Mouse (Mus musculus) gastrocnemius, adult 2 months (tissue): ENCODE measurements around the gene Gtf3c4. TPM values are rescaled to one million over a fixed set of nuclear protein-coding genes. Genes with fewer than 3 reads are reported as not detected.

ENCODE experiments used
- DNase-seq: peaks from one replicate; pipeline ENCODE4 v3.0.0; 2022
- H3K27ac ChIP-seq: fragments of 200-600 bp; 2 replicates; pipeline ENCODE4 v1.8.1; 2022; ENCODE audit warnings: mild to moderate bottlenecking
- H3K4me3 ChIP-seq: fragments of 200-600 bp; 2 replicates; pipeline ENCODE4 v1.8.1; 2022; ENCODE audit warnings: mild to moderate bottlenecking, moderate library complexity
- CTCF ChIP-seq: fragments of 200-600 bp; IDR thresholded peaks from 2 replicates; pipeline ENCODE4 v1.8.1; 2022; ENCODE audit warnings: antibody characterized with exemption, mild to moderate bottlenecking, moderate library complexity
- intact Hi-C: fragments of 180-260 bp; cut with DNase I; formaldehyde crosslinking; loops from one replicate; pipeline ENCODE4 v1.15.1; 2025
- total RNA-seq, 2 experiments: library from RNA; stranded (reverse); gene quantifications; 2 replicates each; pipeline ENCODE4 v1.2.3; 2021

Gene Gtf3c4
- total RNA-seq, 2 experiments from 2014 or later = 13.4 to 13.5 TPM

DNA sequence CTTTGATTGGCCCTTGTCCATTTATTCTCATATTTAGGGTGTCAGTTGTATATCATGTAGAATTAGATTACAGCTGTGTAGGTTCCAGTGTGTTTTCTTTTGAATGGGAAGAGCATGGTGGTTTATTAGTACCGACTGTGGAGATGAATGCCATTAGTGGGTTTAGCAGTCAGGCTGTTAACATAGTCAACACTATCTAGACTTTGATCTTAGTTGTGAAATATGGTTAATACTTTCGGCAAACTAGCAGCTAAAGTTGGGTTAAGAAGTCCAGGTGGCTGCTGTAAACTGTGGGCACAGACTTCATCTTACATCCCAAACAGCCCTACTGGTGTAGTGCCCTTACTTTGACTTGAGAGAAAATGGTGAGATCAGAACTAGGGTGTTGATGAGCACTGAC lies 8.7 kb upstream of the Gtf3c4 start:
- no peak for DNase-seq
- intact Hi-C loops = loop anchor here (10.0 kb wide), 1 partner anchor 206 kb away; the partner anchor contains the start of gene Cfap77
- no peak overlapping the region for H3K27ac ChIP-seq
- no peak for TF ChIP-seq CTCF
- H3K4me3 ChIP-seq = no peak overlapping the region

DNA sequence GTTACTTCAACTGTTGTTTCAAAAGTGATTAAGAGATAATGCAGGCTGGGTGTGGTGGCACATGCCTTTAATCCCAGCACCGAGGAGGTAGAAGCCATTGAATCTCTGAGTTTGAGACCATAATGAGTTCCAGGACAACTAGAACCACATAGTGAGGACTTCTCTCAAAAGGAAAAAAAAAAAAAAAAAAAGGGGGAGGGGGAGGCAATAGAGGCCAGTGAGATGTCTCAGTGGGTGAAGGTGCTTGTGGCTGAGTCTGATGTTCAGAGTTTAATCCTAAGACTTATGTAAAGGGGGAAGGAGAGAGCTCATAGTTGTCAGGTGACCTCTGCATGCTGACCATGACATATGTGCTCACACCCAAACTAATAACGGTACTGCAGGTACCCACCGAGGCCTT lies 1.9 kb upstream of the Gtf3c4 start:
- DNase-seq = no peak
- intact Hi-C loops = loop anchor here (10.0 kb wide), 1 partner anchor 213 kb away; the partner anchor contains the start of gene Cfap77
- Histone ChIP-seq H3K4me3 (no peak overlapping the region), H3K27ac (no peak overlapping the region)
- TF ChIP-seq CTCF = no peak

DNA sequence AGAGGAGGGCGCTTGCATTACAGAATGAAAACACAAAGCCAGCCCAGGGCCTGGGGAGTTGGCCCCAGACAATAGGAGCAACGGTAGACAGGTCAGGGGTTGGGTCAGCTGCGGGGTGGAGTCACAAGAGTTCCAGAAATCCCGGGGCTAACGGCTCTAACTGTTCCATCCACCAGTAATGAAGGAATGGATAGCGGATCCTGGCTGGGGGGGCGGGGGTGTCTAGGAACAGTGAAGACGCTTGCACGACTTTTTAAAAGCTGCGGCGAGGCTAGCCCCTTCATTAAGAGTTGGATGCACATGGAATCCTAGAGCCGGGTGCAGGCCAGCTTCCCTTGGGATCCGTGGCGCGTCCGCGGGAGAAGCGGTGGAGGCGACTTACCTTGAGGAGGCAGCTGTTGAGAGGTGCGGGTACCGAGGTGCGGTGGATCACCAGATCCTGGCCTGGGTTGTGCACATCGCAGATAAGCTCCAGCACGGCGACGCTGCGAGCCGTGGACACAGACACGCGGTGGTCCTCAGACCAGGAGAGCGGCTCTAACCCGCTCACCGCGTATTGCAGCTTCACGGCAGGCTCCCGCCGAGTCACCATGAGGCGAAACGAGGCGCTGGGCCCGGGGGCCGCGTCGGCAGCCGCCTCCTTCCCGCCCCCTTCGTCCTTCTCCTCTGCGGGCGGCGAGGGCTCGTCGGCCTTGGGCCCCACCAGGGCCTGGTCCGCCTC lies 499 bp downstream of the Gtf3c4 start:
- peak overlapping the region; percentile 97 for H3K27ac ChIP-seq
- no peak for DNase-seq
- no peak for TF ChIP-seq CTCF
- peak overlapping the region; percentile 96 for H3K4me3 ChIP-seq
- intact Hi-C loops = loop anchor here (10.0 kb wide), 1 partner anchor 215 kb away; the partner anchor contains the start of gene Cfap77

DNA sequence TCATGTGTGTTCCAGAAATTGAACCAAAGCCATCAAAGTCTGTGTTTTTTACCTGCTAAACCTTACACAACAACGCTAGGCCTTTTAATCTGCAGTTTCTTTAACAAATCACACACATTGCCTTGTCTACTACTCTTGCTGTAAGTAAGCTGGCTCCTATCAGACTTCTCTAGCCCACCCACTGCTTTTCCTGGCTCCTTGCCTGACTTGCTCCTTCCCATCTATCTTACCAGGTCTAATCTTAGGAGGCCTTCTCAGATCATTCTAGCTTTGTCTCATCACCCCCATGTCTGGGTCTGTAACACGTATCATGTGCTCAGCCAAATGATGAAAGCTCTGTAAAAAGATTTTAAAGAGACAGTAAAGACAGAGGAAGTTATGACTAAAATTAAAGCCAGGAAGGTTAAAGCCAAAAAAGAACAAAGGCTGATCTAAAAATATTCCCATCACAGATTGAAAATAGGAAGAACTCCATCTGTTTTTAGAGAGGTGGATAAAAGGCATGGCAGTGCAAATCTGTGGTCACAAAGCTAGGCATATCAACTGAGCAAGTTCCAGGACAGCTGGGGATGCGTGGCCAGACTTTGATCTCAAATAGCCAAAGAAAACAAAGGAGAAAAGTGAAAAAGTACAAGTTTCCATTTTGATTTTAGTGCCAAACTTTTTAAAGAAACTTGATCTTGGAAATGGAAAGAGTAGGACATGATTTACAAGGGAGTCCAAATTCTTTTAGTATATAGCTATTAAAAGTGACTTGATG lies 3.8 kb downstream of the Gtf3c4 start:
- Histone ChIP-seq H3K4me3 (no peak overlapping the region), H3K27ac (no peak overlapping the region)
- intact Hi-C loops = no loop called here
- no peak for DNase-seq
- no peak for TF ChIP-seq CTCF

DNA sequence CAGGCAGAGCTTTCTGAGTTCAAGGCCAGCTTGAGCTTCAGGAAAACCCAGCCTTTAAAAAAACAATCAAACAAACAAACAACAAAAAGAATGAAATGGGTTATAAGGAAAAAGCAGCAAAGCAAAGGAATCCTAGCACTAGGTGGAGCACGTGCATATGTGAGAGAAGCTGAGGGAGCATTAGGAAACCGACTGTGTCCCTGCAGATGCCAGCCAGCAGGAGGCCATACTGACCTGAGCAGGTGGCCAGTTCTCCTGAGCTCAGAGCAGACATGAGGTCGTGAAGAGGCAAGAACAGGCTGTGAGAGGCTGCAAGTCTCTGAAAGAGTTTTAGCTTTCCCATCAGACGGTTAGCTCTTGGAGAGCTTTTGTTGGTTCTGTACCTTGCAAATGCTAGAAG lies 10.9 kb downstream of the Gtf3c4 start:
- Histone ChIP-seq H3K4me3 (no peak overlapping the region), H3K27ac (no peak overlapping the region)
- intact Hi-C loops = no loop called here
- DNase-seq = no peak
- TF ChIP-seq CTCF = peak; percentile 36; the same call in 1 of the 2 replicates

DNA sequence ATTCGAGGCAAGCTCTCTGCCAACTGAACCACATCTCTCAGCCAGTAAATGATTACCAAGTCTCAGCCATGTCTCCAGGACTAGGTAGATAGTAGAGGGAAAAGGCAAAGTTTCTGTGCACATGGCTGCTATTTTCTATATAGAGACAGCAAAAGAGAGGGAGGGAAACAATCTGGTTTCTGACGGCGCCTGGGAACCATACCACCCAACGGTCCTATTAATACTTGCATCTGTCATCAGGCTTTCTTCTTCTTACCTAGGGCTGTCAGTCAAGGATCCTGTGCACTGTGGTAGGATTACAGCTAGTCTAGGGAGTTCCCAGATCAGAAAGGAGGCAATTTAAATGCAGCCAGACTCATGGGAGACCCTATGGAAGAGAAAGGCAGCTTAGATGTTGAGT lies 21.3 kb downstream of the Gtf3c4 start:
- no peak for DNase-seq
- no peak for TF ChIP-seq CTCF
- H3K27ac ChIP-seq = no peak overlapping the region
- no peak overlapping the region for H3K4me3 ChIP-seq
- intact Hi-C loops = no loop called here

DNA sequence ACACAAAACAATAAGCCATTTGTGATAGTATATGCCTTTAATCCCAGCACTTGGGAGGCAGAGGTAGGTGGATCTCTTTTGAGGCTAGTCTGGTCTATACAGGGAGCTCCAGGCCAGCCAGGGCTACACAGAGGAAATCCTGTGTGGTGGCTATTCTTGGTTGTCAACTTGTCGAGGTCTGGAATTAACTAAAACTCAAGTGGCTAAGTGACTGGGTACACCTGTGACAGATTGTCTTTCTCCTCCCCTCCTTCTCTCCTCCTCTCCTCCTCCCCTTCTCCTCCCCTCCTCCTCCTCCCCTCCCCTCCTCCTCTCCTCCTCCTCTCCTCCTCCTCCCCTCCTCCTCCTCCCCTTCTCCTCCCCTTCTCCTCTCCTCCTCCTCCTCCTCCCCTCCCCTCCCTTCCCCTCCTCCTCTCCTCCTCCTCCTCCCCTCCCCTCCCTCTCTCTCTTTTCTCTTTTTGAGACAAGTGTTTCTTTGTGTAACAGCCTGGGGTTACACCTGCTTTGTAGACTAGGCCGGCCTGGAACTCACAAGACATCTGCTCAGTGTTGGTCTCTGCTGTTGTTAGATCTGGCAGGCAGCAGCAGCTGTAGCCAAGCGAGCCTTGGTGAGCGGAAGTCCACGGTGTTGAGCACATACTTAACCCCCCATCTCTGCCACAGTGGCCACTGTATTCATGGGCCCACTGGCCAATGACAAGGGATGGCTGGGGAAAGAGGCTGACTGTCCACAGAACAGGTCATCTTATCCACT lies 29.7 kb downstream of the Gtf3c4 start:
- intact Hi-C loops = no loop called here

DNA sequence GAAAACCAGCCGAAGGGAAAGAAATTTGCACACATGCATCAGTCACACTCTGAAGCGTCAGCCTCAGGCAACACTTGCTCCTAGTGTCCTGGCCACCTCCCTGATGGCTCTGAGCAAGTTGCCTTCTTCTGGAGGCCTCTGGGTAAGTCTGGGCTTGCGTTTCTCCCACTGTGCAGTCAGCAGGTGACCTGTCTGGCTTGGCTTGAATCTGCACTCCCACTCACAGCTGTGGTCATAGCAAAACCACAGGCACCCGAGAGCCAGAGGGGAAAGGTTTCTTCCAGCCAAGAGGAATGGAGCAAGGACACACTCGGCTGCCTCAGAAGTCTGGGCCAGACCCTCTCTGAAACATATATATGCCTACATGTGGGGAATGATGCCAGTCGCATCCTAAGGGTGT lies 31.3 kb downstream of the Gtf3c4 start:
- no peak for DNase-seq
- Histone ChIP-seq H3K4me3 (no peak overlapping the region), H3K27ac (no peak overlapping the region)
- intact Hi-C loops = no loop called here
- no peak for TF ChIP-seq CTCF

More for the DNA sequence above, 29.7 kb downstream of the Gtf3c4 start:
- no peak for DNase-seq
- no peak for TF ChIP-seq CTCF
- H3K27ac ChIP-seq = no peak overlapping the region
- H3K4me3 ChIP-seq = no peak overlapping the region

DNA sequence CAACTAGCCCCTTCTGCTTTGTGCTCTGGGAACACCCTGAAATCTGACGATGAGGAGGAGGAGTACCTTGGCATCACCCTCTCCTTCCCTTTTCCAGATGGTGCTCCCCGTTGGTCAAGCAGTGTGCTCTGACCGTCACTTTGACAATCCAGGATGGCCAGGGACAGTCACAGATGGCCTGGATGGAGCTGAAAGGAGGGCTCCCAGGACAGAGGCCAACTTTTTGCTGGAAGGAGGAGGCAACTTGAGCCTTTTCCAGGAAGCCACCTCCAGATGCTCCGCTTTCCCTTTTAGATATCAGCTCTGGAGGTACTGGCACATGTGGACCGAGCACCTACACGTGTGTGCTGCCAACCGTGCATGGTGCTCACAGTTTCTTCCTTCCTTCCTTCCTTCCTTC lies 36.8 kb downstream of the Gtf3c4 start:
- no peak for TF ChIP-seq CTCF
- DNase-seq = no peak
- intact Hi-C loops = no loop called here
- Histone ChIP-seq H3K4me3 (no peak overlapping the region), H3K27ac (no peak overlapping the region)

DNA sequence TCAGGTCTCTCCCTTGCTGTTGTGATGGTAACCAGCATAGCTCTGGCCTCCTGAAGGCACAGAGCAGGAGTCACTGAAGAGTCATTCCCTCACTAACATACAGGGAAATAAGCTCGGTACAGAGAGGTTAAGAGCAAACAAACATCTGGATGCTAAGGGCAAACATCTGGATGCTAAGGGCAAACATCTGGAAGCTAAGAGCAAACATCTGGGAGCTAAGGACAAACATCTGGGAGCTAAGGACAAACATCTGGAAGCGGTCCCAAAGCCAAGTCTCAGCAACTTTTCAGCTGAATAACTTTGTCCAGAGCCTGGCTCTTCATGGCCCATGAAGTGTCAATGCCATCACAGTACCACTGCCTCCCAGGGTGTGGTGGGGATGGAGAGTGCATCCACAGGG lies 40.6 kb downstream of the Gtf3c4 start:
- Histone ChIP-seq H3K27ac (no peak overlapping the region), H3K4me3 (no peak overlapping the region)
- intact Hi-C loops = no loop called here
- TF ChIP-seq CTCF = no peak
- no peak for DNase-seq

DNA sequence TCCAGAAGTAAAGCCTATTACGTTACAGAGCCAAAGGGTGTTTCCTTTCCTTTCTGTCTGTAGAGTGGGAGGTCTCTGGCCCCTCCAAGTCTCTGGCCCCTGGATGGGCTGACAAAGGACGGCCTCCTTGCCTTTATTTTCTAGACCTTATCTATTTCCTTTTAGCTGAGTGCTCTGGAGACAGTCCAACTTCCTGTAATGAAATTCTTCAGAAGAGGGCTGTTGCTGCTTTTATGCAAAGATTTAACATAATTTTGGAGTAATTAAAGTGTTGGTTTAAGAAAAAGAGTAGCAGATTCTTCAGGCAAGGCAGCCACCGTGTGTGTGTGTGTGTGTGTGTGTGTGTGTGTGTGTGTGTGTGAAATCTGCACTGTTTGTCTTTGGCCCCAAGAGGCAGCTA lies 41.8 kb downstream of the Gtf3c4 start:
- Histone ChIP-seq H3K27ac (no peak overlapping the region), H3K4me3 (no peak overlapping the region)
- no peak for DNase-seq
- intact Hi-C loops = no loop called here
- no peak for TF ChIP-seq CTCF

DNA sequence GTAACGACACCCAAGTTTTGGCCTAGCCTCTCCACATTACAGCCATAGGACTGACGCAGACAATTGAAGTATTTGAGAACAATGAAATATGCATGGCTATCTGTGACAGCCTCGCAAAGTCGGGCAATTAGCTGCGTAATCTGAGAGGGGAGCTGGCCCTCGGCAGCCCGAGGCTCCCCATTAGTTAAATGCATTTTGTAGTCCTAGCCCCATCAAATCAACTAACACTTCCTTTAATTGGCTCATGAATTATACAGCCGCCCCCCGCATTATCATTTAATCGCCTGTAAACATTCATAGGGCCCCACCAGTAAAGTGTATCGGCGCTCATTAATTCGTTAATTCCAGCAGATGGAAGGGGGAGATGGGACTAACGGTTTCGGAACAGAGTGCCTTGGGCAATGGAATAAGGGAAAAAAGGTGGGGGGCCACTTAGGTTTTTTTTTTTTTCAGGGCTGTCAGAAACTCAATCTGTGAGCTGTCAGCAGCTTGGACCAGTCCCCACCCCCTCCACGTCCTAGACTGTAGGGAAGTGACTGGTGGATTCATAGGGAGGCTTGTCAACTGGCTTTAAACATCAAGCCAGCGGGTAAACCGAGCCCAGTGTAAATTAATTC lies 42.6 kb downstream of the Gtf3c4 start:
- intact Hi-C loops = no loop called here
- H3K27ac ChIP-seq = no peak overlapping the region
- no peak overlapping the region for H3K4me3 ChIP-seq
- no peak for TF ChIP-seq CTCF
- DNase-seq = no peak
